Mouse (Mus musculus): ENCODE measurements around the gene Bdnf.

The Bdnf gene

DNA sequence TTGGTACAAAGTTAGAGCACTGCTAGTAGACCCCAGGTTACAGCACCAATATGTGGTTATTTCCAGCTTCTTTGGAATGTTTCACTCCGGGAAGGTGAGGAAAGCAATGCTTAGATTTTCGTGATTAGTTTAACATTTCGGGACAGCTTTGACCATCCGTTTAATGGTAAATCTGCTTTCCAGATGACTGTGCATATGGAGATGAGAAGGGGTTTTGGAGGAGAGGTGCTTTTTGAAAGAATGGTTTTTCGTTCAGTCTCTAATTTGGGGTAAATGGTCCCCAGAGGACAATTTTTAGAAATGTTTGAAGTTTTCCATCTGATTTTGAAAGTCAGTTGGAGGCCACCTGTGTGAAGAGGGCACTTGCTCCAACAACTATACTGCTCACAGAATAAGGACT is 29.6 kb downstream of the Bdnf start:
- no peak for DNase-seq (ENCODE audit: extremely low read depth, low read depth)

DNA sequence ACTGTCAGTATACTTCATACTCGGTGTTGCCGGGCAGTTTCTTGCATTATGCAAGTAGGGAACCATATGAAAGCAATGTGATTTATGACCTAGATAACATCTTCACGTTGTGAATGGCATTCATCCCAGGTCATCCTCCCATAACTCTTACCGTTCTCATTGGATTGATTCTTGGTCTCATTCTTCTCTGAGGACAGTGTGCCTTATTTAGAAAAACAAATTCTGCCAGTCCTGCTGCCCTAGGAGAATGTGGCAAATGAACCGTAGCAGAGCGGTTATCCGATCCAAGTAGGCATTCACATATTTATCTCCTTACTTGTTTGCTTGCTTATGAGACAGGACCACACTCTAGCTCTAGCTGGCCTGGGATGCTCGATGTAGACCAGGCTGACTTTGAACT is 32.0 kb downstream of the Bdnf start:
- DNase-seq (ENCODE audit: extremely low read depth, low read depth), result no peak

- DNase-seq (ENCODE audit: extremely low read depth, low read depth), result no peak
Observed at GRCm38 (mm10) chr2:109709346-109709745, 34.8 kb downstream of the Bdnf start.

GRCm38 (mm10) chr2:109711049-109711448 is 36.5 kb downstream of the Bdnf start:
- DNase-seq (ENCODE audit: extremely low read depth, low read depth), result no peak

DNA sequence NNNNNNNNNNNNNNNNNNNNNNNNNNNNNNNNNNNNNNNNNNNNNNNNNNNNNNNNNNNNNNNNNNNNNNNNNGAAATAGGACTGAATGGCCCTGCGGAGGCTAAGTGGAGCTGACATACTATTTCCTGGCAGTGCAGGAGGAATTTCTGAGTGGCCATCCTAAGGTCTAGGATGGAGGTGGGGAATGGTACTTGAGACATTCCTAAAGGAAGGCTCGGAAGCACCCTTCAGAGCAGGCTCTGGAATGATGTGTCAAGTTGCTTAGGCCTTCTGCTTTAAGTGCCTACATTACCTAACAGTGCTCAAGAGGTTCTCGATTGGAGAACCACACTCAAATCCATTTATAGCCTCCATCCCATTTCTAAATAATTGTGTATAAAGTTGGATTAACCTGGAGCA is 50.8 kb downstream of the Bdnf start:
- no peak for DNase-seq (ENCODE audit: extremely low read depth, low read depth)

- no peak for DNase-seq (ENCODE audit: extremely low read depth, low read depth)
Observed at GRCm38 (mm10) chr2:109725831-109726230, 51.3 kb downstream of the Bdnf start.

DNA sequence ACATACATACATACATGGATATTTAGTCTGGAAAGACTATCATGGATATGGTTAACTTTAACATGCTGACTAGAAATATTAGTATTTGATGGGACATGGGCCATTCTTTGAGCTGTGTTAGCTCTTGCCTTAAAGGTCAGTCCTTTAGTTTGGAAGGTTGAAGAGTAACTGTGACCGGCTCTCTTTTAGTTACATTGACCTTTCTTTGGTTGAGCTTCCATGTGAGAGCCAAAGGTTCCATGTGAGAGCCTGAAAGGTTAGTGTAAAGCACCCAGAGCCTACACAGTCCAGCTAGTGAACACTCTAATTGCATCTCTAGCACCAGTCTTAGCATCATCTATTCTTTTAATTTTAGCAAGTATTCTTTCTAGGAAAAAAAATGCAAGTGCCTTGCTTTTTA is 54.7 kb downstream of the Bdnf start:
- no peak for DNase-seq (ENCODE audit: extremely low read depth, low read depth)

- no peak for DNase-seq (ENCODE audit: extremely low read depth, low read depth)
Observed at GRCm38 (mm10) chr2:109733201-109734039, 58.9 kb downstream of the Bdnf start.

GRCm38 (mm10) chr2:109734228-109734627 is 59.7 kb downstream of the Bdnf start:
- DNase-seq (ENCODE audit: extremely low read depth, low read depth), result no peak

DNA sequence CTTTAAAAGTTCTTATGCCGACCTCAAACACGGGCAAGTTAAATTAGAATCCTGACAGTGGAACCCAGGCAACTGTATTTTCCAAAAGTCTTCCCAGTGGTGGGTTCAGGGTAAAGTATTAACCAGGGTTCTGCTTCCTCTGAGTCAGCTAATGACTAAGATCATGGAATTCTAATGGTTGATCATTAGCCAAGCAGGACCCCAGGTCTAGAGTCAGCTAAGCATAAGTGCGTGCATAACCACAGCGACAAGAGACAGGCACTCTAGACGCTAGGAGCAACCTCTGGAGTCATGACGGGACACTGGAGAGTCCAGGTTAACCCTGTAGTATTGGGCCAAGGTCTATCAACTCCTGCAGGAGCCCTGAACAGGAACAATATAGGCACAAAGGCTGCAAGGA is 60.2 kb downstream of the Bdnf start:
- no peak for DNase-seq (ENCODE audit: extremely low read depth, low read depth)

DNA sequence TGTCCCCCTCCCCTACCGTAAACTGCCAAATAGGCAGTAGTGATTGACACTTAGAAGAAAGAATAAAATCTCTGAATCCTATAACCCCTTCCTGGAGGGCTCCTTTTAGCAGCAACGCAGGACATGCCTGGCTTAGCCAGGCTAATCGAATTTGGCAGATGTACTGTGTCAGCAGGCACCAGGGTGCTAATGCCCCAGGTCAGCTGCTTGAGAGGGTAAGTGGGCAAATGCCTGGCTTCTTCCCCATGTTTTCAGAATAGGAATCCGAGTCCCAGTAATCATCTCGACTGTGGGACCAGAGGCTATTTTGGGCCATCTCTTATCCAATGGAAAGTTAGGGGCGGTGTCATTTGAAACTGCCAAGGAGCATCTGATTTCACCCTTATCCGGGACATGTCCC is 60.8 kb downstream of the Bdnf start:
- no peak for DNase-seq (ENCODE audit: extremely low read depth, low read depth)

DNA sequence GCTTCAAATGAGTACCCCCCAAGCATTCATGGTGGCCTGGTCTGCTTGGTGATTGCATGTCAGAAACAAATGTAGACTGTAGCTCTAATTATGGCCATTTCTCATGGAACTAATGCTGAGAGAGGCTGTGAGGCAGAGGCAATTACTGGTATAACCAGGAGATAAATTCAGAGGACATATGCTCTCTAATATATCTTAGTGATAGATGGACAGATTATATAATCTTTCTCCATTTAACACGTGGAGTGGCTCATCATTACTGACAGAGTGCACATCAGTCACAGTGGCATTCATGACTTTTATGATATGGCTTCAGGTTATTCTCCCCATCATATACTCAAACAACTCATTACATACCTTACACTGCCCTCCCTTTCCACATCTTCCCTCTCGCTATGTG is 61.8 kb downstream of the Bdnf start:
- no peak for DNase-seq (ENCODE audit: extremely low read depth, low read depth)

- no peak for DNase-seq (ENCODE audit: extremely low read depth, low read depth)
Observed at GRCm38 (mm10) chr2:109738331-109738730, 63.8 kb downstream of the Bdnf start.

- DNase-seq (ENCODE audit: extremely low read depth, low read depth), result no peak
Observed at GRCm38 (mm10) chr2:109743208-109743960, 68.9 kb downstream of the Bdnf start.

- no peak for DNase-seq (ENCODE audit: extremely low read depth, low read depth)
Observed at GRCm38 (mm10) chr2:109746223-109746622, 71.7 kb downstream of the Bdnf start.

GRCm38 (mm10) chr2:109748412-109748811 is 73.9 kb downstream of the Bdnf start:
- DNase-seq (ENCODE audit: extremely low read depth, low read depth), result no peak

- no peak for DNase-seq (ENCODE audit: extremely low read depth, low read depth)
Observed at GRCm38 (mm10) chr2:109748815-109749214, 74.3 kb downstream of the Bdnf start.

- no peak for DNase-seq (ENCODE audit: extremely low read depth, low read depth)
Observed at GRCm38 (mm10) chr2:109749964-109750363, 75.5 kb downstream of the Bdnf start.

GRCm38 (mm10) chr2:109750484-109750883 is 76.0 kb downstream of the Bdnf start:
- DNase-seq (ENCODE audit: extremely low read depth, low read depth), result no peak

- DNase-seq (ENCODE audit: extremely low read depth, low read depth), result peak; percentile 46
Observed at GRCm38 (mm10) chr2:109756305-109756704, 81.8 kb downstream of the Bdnf start.

DNA sequence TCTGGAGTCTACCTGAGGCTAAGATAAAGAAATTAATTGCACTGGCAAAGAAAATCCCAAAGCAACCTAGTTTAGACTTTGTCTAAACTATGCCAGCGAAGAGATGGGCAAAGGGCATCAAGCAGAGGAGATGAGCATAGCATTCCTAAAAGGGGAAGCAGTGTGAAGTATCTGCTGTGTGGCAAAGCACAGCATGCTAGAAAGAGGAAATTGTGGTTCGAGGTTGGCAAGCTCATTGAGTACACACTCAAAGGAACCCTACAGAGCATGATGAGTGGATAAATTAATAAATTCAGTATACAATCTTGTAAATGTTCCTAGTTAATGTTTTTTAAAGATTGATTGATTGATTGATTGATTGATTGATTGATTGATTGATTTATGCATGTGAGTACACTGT is 92.3 kb downstream of the Bdnf start:
- DNase-seq (ENCODE audit: extremely low read depth, low read depth), result peak; percentile 68

- DNase-seq (ENCODE audit: extremely low read depth, low read depth), result no peak
Observed at GRCm38 (mm10) chr2:109768814-109769213, 94.3 kb downstream of the Bdnf start.

- no peak for DNase-seq (ENCODE audit: extremely low read depth, low read depth)
Observed at GRCm38 (mm10) chr2:109776374-109776773, 101.9 kb downstream of the Bdnf start.

Measured in MEL-GATA-1-ER (cell line).